In the genomic region with DNA sequence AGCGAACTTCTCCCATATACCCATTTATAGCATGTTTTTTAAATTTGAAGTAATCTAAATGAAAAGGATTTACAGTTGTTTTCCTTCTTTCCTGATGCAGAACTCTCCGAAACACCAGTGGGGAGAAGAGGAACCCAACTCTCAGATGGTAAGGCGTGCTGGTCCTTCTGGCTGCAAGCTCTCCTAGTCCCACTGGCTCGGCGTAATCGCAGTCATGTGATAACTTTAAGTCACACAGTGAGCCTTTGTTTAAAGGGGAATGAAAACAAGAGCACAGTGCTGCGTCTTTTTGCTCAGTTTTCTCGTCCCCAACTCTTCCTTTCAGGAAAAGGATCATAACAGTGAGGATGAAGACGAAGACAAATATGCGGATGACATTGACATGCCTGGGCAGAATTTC, we compare ENCODE assay signal across 23 mouse cellular contexts. TPM values are rescaled to one million over a fixed set of nuclear protein-coding genes. Genes with fewer than 3 reads are reported as not detected.
"Had no signal": no experiment of that assay in that cellular context is flagged by ENCODE, and none has a peak within 500 bp of the region (broad histone marks: within the 10 kb centered on the region; RNA-seq: fewer than 3 reads in every experiment).

No protein-coding gene starts in this region.

- H3K4me1 ChIP-seq: hindbrain, embryonic 13.5 days; hindbrain, embryonic 15.5 days; intestine, embryonic 15.5 days; kidney, embryonic 15.5 days; limb, embryonic 13.5 days; limb, embryonic 15.5 days; liver, embryonic 12.5 days had no signal

- H3K4me2 ChIP-seq: heart, embryonic 11.5 days; hindbrain, embryonic 13.5 days; hindbrain, embryonic 15.5 days; intestine, embryonic 15.5 days; kidney, embryonic 15.5 days; limb, embryonic 13.5 days; limb, embryonic 15.5 days; liver, embryonic 12.5 days had no signal

- ATAC-seq: hindbrain, postnatal 0 days; intestine, embryonic 15.5 days; liver, embryonic 12.5 days had no signal

- H3K9ac ChIP-seq: hindbrain, embryonic 13.5 days; hindbrain, embryonic 15.5 days; intestine, embryonic 15.5 days; kidney, embryonic 15.5 days; limb, embryonic 13.5 days; limb, embryonic 15.5 days; liver, embryonic 12.5 days; liver, embryonic 14.5 days had no signal

- DNase-seq: gastrocnemius, postnatal 14 days; gastrocnemius, postnatal 36 days; heart, adult 2 months; heart, postnatal 10 days; kidney, adult 11 months; kidney, adult 2 months; kidney, adult 9 months; kidney, postnatal 14 days; kidney, postnatal 36 days; layer of hippocampus, postnatal 36 days; left cerebral cortex, postnatal 4 days had no signal

- H3K27ac ChIP-seq: heart, adult 2 months; hindbrain, embryonic 13.5 days; hindbrain, embryonic 15.5 days; hindbrain, postnatal 0 days; intestine, embryonic 15.5 days; kidney, embryonic 15.5 days; kidney, postnatal 0 days; limb, embryonic 13.5 days; limb, embryonic 15.5 days; liver, embryonic 12.5 days; liver, embryonic 14.5 days had no signal

- H3K27me3 ChIP-seq: hindbrain, embryonic 13.5 days; hindbrain, embryonic 15.5 days; intestine, embryonic 15.5 days; kidney, embryonic 15.5 days; limb, embryonic 13.5 days; limb, embryonic 15.5 days; liver, embryonic 12.5 days had no signal

- H3K4me3 ChIP-seq: heart, adult 2 months; hindbrain, embryonic 13.5 days; hindbrain, embryonic 15.5 days; intestine, embryonic 15.5 days; kidney, embryonic 15.5 days; limb, embryonic 13.5 days; limb, embryonic 15.5 days; liver, embryonic 12.5 days had no signal

- H3K9me3 ChIP-seq: hindbrain, embryonic 13.5 days; hindbrain, embryonic 15.5 days; intestine, embryonic 15.5 days; kidney, embryonic 15.5 days; limb, embryonic 13.5 days; limb, embryonic 15.5 days; liver, embryonic 12.5 days had no signal

RNA-seq across cellular contexts. Expression of a gene that starts 33.0 kb away (rescaled TPM):
- total RNA-seq: hematopoietic stem cell, adult 5-6 weeks had no signal
